Mouse (Mus musculus) stomach, postnatal 0 days (tissue): Measurements from ENCODE around the gene Gm29094.
"Not testable (repeated sequence)": the region's sequence is repeated elsewhere in the genome, so short reads cannot be mapped to it uniquely, and the experiment has no call there.

Source experiments
- CTCF ChIP-seq: IDR thresholded peaks from 2 replicates; pipeline ENCODE4 v1.5.1; 2016; ENCODE audit warnings: antibody characterized with exemption, low read depth, mild to moderate bottlenecking, moderate library complexity
- EP300 ChIP-seq: optimal IDR thresholded peaks from 2 replicates; pipeline ENCODE3; 2016; ENCODE audit warnings: antibody characterized with exemption

GRCm38 (mm10) chr9:89238976-89239505, 39.9 kb downstream of the Gm29094 start:
- TF ChIP-seq CTCF, EP300: not testable (repeated sequence)
